Mouse (Mus musculus): Measurements from ENCODE around the gene Tigd3.

DNA sequence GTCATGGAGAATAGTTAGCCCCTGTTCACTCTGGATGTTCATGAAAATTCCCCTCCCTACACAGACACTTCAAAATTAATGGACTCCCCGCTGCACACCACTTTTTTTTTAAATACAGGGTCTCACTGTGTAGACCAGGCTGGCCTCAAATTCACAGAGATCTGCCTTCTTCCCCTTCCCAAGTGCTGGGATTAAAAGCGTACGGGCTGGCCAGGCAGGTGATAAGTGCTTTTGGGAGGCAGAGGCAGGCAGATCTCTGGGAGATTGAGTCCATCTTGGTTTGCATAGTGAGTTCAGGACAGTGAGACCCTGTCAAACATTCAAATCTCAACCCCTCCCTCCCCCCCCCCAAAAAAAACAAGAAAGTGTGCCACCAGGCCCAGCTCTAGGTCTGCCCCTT, 29.0 kb upstream of the Tigd3 start:
- TF ChIP-seq GATA1 (IDR thresholded peaks at IDR 0.05; ENCODE audit: borderline replicate concordance, low read length) (no peak), FLI1 (IDR thresholded peaks at IDR 0.05; ENCODE audit: low read length) (no peak)
